Mouse (Mus musculus): ENCODE measurements around the gene Itgav. TPM values are rescaled to one million over a fixed set of nuclear protein-coding genes. Genes with fewer than 3 reads are reported as not detected.

Itgav gene
- total RNA-seq, 1 experiment: 92.6 TPM

DNA sequence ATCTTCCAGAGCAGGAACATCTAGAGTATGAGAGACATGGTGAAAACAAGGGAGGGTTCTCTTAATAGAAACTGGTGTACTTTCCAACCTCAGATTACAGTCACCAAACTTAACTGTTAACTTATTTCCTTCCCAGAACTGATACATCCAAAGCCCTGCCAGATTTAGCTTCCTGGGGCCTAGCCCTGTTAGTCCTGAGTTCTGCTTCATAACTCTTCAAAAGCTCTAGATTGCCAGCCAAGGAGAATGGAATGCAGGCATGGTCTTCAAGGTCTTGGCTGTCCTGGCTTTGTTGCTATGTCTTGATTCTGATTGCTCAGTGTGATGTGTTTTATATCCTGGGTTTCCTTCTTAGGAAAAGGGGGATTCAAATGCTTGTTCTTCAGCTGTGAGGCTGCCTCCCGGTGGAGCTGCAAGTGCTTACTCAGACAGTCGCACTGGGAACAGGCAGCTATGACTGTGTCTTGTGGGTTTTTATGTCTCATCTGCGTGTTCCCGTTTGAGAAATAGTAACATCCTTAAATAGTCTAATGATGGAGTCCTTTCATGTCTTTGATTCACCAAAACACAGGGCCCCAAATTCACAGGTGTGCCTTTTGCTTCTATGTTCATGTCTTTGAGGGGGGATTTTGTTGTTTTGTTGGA lies 47.8 kb upstream of the Itgav start:
- Histone ChIP-seq H3K9ac (ENCODE audit: insufficient read depth, low read depth, low read length, poor library complexity, severe bottlenecking) (no peak overlapping the region), H3K27ac (ENCODE audit: insufficient read depth, low read depth, low read length, poor library complexity, severe bottlenecking) (no peak overlapping the region), H3K36me3 (ENCODE audit: control insufficient read depth, insufficient read depth, low read length, poor library complexity, severe bottlenecking) (0 out of 2 replicates have a peak, but pooled peaks cover 2% of the 10 kb centered on the region), H3K9me3 (ENCODE audit: control insufficient read depth, insufficient read depth, low read depth, low read length) (no peaks in the 10 kb centered on the region), H3K4me3 (ENCODE audit: insufficient read depth in 1 of 2, low read depth in 1 of 2, low read length in 2 of 2, poor library complexity in 1 of 2, severe bottlenecking in 1 of 2) (no peak overlapping the region), H3K4me1 (ENCODE audit: control insufficient read depth in 2 of 2, insufficient read depth in 2 of 2, low read length in 2 of 2, poor library complexity in 1 of 2) (0 out of 4 replicates have a peak, but pooled peaks cover 0 to 1% of the 10 kb centered on the region in 2 experiments)
- DNase-seq (ENCODE audit: low read depth, low spot score): no peak
- TF ChIP-seq ZNF384 (IDR thresholded peaks at IDR 0.05; ENCODE audit: low read depth, low read length) (no peak), CHD2 (IDR thresholded peaks at IDR 0.05; ENCODE audit: low read depth, low read length) (no peak), MAFK (IDR thresholded peaks at IDR 0.05; ENCODE audit: insufficient read depth, low read depth, low read length) (no peak), HCFC1 (IDR thresholded peaks at IDR 0.05; ENCODE audit: borderline replicate concordance, insufficient read depth, low read length) (no peak), ZC3H11A (IDR thresholded peaks at IDR 0.05; ENCODE audit: borderline replicate concordance, low read depth, low read length) (no peak)
- in situ Hi-C loops (cut with MboI; ENCODE audit: low sequenced_read_pairs in 2 of 2, unreplicated experiment in 2 of 2): no loop called here

DNA sequence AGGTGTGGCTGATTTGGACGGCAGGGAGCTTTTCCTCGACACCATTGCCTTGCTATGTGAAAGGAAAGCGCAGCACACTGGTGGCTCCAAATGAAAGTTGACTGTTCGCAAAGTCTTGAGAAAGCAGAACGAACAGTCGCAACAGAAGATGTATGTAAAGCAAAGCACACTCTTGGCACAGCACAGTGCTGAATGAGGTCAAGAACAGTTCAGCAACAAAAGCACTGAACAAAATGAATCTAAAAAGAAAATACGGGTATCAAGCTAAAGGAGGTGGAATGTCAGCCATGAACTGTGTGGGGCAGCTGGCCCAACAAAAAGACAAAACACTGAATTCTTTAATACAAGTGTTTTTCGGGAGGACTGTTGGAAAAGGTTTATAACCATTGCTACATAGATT lies 42.9 kb upstream of the Itgav start:
- no peak overlapping the region for H3K4me3 ChIP-seq (ENCODE audit: insufficient read depth in 1 of 2, low read depth in 1 of 2, low read length in 2 of 2, poor library complexity in 1 of 2, severe bottlenecking in 1 of 2)
- H3K9me3 ChIP-seq (ENCODE audit: control insufficient read depth, insufficient read depth, low read depth, low read length): no peaks in the 10 kb centered on the region
- DNase-seq (ENCODE audit: low read depth, low spot score): no peak
- in situ Hi-C loops (cut with MboI; ENCODE audit: low sequenced_read_pairs in 2 of 2, unreplicated experiment in 2 of 2): no loop called here
- no peaks in the 10 kb centered on the region for H3K36me3 ChIP-seq (ENCODE audit: control insufficient read depth, insufficient read depth, low read length, poor library complexity, severe bottlenecking)
- H3K9ac ChIP-seq (ENCODE audit: insufficient read depth, low read depth, low read length, poor library complexity, severe bottlenecking): no peak overlapping the region
- peaks cover 0 to 1% of the 10 kb centered on the region in 2 experiments; a peak in 1 of 4 replicates for H3K4me1 ChIP-seq (ENCODE audit: control insufficient read depth in 2 of 2, insufficient read depth in 2 of 2, low read length in 2 of 2, poor library complexity in 1 of 2)
- TF ChIP-seq ZNF384 (IDR thresholded peaks at IDR 0.05; ENCODE audit: low read depth, low read length) (no peak), HCFC1 (IDR thresholded peaks at IDR 0.05; ENCODE audit: borderline replicate concordance, insufficient read depth, low read length) (no peak), ZC3H11A (IDR thresholded peaks at IDR 0.05; ENCODE audit: borderline replicate concordance, low read depth, low read length) (no peak), MAFK (IDR thresholded peaks at IDR 0.05; ENCODE audit: insufficient read depth, low read depth, low read length) (no peak), CHD2 (IDR thresholded peaks at IDR 0.05; ENCODE audit: low read depth, low read length) (no peak)
- no peak overlapping the region for H3K27ac ChIP-seq (ENCODE audit: insufficient read depth, low read depth, low read length, poor library complexity, severe bottlenecking)

DNA sequence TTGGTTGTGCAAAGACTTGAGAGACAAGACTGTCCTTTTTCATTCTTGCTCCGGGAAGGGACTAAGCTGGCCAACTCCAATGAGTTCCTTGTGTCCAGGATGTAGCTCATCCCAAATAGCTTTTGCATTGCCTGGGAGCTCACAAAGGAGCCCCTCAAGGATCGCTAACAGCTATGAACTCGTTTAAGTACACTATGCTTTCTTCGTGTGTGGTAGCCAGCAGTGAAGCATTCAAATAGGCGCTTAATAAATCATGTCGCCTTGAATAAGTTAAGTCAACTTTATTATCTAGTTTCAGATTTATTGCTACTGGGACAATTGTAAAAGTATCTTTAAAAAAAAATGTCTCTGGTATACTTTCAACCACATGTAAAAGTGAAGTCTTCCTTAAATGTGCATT lies 42.4 kb upstream of the Itgav start:
- TF ChIP-seq ZNF384 (IDR thresholded peaks at IDR 0.05; ENCODE audit: low read depth, low read length) (no peak), HCFC1 (IDR thresholded peaks at IDR 0.05; ENCODE audit: borderline replicate concordance, insufficient read depth, low read length) (no peak), CHD2 (IDR thresholded peaks at IDR 0.05; ENCODE audit: low read depth, low read length) (no peak), MAFK (IDR thresholded peaks at IDR 0.05; ENCODE audit: insufficient read depth, low read depth, low read length) (no peak), ZC3H11A (IDR thresholded peaks at IDR 0.05; ENCODE audit: borderline replicate concordance, low read depth, low read length) (no peak)
- no peak for DNase-seq (ENCODE audit: low read depth, low spot score)
- no peaks in the 10 kb centered on the region for H3K9me3 ChIP-seq (ENCODE audit: control insufficient read depth, insufficient read depth, low read depth, low read length)
- no peak overlapping the region for H3K9ac ChIP-seq (ENCODE audit: insufficient read depth, low read depth, low read length, poor library complexity, severe bottlenecking)
- H3K36me3 ChIP-seq (ENCODE audit: control insufficient read depth, insufficient read depth, low read length, poor library complexity, severe bottlenecking): no peaks in the 10 kb centered on the region
- peaks cover 0 to 1% of the 10 kb centered on the region in 2 experiments; a peak in 1 of 4 replicates for H3K4me1 ChIP-seq (ENCODE audit: control insufficient read depth in 2 of 2, insufficient read depth in 2 of 2, low read length in 2 of 2, poor library complexity in 1 of 2)
- H3K27ac ChIP-seq (ENCODE audit: insufficient read depth, low read depth, low read length, poor library complexity, severe bottlenecking): no peak overlapping the region
- no peak overlapping the region for H3K4me3 ChIP-seq (ENCODE audit: insufficient read depth in 1 of 2, low read depth in 1 of 2, low read length in 2 of 2, poor library complexity in 1 of 2, severe bottlenecking in 1 of 2)
- in situ Hi-C loops (cut with MboI; ENCODE audit: low sequenced_read_pairs in 2 of 2, unreplicated experiment in 2 of 2): no loop called here

DNA sequence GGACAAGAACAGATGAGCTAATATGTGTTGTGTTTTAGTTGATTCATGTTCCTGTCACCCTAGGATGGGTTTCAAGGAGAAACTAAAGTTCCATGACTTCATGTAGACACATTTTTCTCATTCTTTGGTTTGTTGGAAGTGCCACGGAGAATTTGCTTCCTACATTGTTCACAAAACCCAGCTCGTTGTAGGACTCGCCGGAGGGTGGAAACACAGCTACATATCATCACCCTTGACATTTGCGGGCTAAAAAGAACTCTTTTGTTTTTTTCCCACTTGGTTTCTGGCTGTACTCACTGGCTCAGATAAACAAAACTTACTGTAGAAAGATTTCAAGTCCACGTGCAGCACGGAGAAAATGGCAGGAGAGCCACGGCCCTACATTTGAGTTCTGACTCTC lies 41.9 kb upstream of the Itgav start:
- H3K27ac ChIP-seq (ENCODE audit: insufficient read depth, low read depth, low read length, poor library complexity, severe bottlenecking): no peak overlapping the region
- TF ChIP-seq HCFC1 (IDR thresholded peaks at IDR 0.05; ENCODE audit: borderline replicate concordance, insufficient read depth, low read length) (no peak), ZNF384 (IDR thresholded peaks at IDR 0.05; ENCODE audit: low read depth, low read length) (no peak), ZC3H11A (IDR thresholded peaks at IDR 0.05; ENCODE audit: borderline replicate concordance, low read depth, low read length) (no peak), MAFK (IDR thresholded peaks at IDR 0.05; ENCODE audit: insufficient read depth, low read depth, low read length) (no peak), CHD2 (IDR thresholded peaks at IDR 0.05; ENCODE audit: low read depth, low read length) (no peak)
- no peak overlapping the region for H3K9ac ChIP-seq (ENCODE audit: insufficient read depth, low read depth, low read length, poor library complexity, severe bottlenecking)
- in situ Hi-C loops (cut with MboI; ENCODE audit: low sequenced_read_pairs in 2 of 2, unreplicated experiment in 2 of 2): no loop called here
- no peak overlapping the region for H3K4me3 ChIP-seq (ENCODE audit: insufficient read depth in 1 of 2, low read depth in 1 of 2, low read length in 2 of 2, poor library complexity in 1 of 2, severe bottlenecking in 1 of 2)
- H3K4me1 ChIP-seq (ENCODE audit: control insufficient read depth in 2 of 2, insufficient read depth in 2 of 2, low read length in 2 of 2, poor library complexity in 1 of 2): peaks cover 0 to 1% of the 10 kb centered on the region in 2 experiments; a peak in 1 of 4 replicates
- no peak for DNase-seq (ENCODE audit: low read depth, low spot score)
- no peaks in the 10 kb centered on the region for H3K9me3 ChIP-seq (ENCODE audit: control insufficient read depth, insufficient read depth, low read depth, low read length)
- no peaks in the 10 kb centered on the region for H3K36me3 ChIP-seq (ENCODE audit: control insufficient read depth, insufficient read depth, low read length, poor library complexity, severe bottlenecking)
